Mouse (Mus musculus) right cerebral cortex, postnatal 4 days (tissue): ENCODE results near the gene Arid2.
"Not testable (repeated sequence)": the region's sequence is repeated elsewhere in the genome, so short reads cannot be mapped to it uniquely, and the experiment has no call there.

ENCODE experiments used
- DNase-seq: peaks from one replicate; pipeline ENCODE4 v3.0.0-alpha.2; 2022

Gene Arid2

GRCm38 (mm10) chr15:96287369-96287975 is at the start of gene Arid2:
Gene Arid2 (plus strand): TSS chr15:96287518.
- peak; percentile 72 for DNase-seq

GRCm38 (mm10) chr15:96238071-96238470 is 49.2 kb upstream of the Arid2 start:
- no peak for DNase-seq

- no peak for DNase-seq
These were observed 43.1 kb upstream of the Arid2 start for GRCm38 (mm10) chr15:96244171-96244570.

- not testable (repeated sequence) for DNase-seq
These were observed 42.6 kb upstream of the Arid2 start for GRCm38 (mm10) chr15:96244715-96245114.

GRCm38 (mm10) chr15:96253827-96254226 is 33.5 kb upstream of the Arid2 start:
- DNase-seq: no peak

- no peak for DNase-seq
These were observed 33.0 kb upstream of the Arid2 start for GRCm38 (mm10) chr15:96254356-96254755.

- DNase-seq: no peak
These were observed 29.5 kb upstream of the Arid2 start for GRCm38 (mm10) chr15:96257781-96258180.

GRCm38 (mm10) chr15:96264614-96265013 is 22.7 kb upstream of the Arid2 start:
- DNase-seq: no peak

GRCm38 (mm10) chr15:96267933-96268332 is 19.4 kb upstream of the Arid2 start:
- DNase-seq: no peak

- DNase-seq: no peak
These were observed 18.7 kb upstream of the Arid2 start for GRCm38 (mm10) chr15:96268610-96269009.

GRCm38 (mm10) chr15:96269402-96269801 is 17.9 kb upstream of the Arid2 start:
- DNase-seq: no peak

GRCm38 (mm10) chr15:96270272-96270880 is 16.9 kb upstream of the Arid2 start:
- no peak for DNase-seq

- DNase-seq: peak; percentile 52
These were observed 15.0 kb upstream of the Arid2 start for GRCm38 (mm10) chr15:96272356-96272755.

GRCm38 (mm10) chr15:96274341-96274740 is 13.0 kb upstream of the Arid2 start:
- DNase-seq: no peak

- no peak for DNase-seq
These were observed 12.1 kb upstream of the Arid2 start for GRCm38 (mm10) chr15:96275198-96275597.

- no peak for DNase-seq
These were observed 11.4 kb upstream of the Arid2 start for GRCm38 (mm10) chr15:96275810-96276493.

- no peak for DNase-seq
These were observed 10.3 kb upstream of the Arid2 start for GRCm38 (mm10) chr15:96277061-96277460.

- no peak for DNase-seq
These were observed 6.1 kb upstream of the Arid2 start for GRCm38 (mm10) chr15:96281236-96281635.

GRCm38 (mm10) chr15:96283141-96283540 is 4.2 kb upstream of the Arid2 start:
- DNase-seq: no peak

- DNase-seq: peak; percentile 16
These were observed 3.3 kb upstream of the Arid2 start for GRCm38 (mm10) chr15:96283920-96284431.

- DNase-seq: peak; percentile 48
These were observed 2.5 kb upstream of the Arid2 start for GRCm38 (mm10) chr15:96284711-96285322.

GRCm38 (mm10) chr15:96285323-96286014 is 1.8 kb upstream of the Arid2 start:
- peak; percentile 81 for DNase-seq
